Mouse (Mus musculus) adrenal gland, postnatal 25 days (tissue): ENCODE measurements around the gene Brip1. TPM values are rescaled to one million over a fixed set of nuclear protein-coding genes. Genes with fewer than 3 reads are reported as not detected.

Experiments used
- DNase-seq: peaks from one replicate; pipeline ENCODE4 v3.0.0; 2021; ENCODE audit warnings: mixed read lengths
- total RNA-seq: library from RNA; stranded (reverse); gene quantifications from 2 replicates; pipeline ENCODE4 v1.2.3, GENCODE M21; 2021

Gene Brip1
- total RNA-seq, 1 experiment from 2014 or later: 2.9 TPM

DNA sequence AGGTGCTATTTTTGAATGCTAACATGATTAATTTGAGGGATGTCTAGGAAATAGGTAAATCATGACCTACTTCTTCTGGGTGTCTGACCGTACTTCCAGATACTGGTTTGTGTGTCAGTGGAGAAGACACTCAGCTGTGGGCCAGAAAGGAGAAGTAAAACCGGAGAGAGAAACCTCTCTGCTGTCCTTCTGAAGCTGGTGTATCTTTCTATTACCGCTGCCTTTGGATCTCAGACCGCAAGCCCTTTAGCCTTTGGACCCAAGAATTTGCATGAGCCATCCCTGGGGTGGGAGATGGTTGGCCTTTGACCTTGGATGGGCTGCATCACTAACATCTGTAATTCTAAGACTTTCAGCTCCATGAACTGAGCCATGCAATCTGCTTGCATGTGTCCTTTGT, 93.7 kb downstream of the Brip1 start:
- DNase-seq: no peak

DNA sequence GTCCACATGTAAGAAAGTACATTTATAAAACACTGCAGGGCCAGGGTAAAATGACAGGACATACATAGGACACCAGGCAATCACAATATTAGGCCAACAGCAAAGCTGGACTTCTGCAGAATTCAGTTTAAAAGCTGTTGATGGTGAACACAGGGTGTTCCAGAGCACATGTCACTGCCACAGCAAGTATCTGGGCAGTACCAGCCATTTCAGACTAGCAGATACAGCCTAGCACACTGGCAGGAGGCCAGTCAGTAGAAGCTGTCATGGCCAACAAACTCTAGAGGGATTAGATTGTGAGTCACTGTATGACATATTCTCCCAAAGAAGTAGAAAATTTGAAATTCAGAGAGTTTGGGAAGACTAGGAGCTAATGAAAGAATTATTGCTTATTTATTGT, 94.4 kb downstream of the Brip1 start:
- DNase-seq: peak; percentile 68

DNA sequence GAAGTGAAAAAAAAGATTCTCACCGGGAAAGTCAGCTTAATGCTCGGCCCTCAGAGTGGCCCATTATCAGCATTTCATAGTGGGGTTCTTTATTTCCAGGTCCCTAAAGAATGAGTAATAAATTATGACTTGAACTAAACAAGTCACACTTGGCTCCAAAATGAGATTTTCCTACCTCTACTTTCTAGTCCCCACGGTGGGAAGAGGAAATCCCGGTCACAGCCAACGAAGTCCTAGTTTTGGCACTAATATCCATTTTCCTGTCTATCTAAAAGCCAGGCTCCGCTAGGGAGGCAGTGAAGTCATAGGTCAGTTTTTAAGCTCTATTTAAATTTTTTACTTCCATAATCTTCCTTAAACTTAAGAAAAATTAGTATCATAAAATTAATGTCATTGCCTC, 99.8 kb downstream of the Brip1 start:
- DNase-seq: no peak

DNA sequence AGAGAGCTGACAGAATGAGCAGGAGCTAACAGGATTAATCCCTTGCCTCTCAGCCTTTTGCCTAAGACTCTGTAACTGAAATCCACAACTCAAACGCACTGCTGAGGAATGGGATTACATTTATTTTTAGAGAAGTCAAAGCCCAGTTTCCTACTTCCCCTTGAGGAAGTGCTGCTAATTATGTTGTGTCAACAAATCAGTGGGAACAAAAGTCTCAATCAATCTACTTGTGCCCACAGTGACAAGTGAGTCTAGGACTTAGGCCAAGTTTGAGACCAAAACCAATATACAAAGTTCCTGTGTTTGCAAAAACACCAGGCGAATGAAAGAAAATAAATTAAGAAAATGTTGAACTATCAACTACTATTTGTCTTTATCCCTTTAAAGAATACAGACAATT, 101.7 kb downstream of the Brip1 start:
- DNase-seq: no peak

DNA sequence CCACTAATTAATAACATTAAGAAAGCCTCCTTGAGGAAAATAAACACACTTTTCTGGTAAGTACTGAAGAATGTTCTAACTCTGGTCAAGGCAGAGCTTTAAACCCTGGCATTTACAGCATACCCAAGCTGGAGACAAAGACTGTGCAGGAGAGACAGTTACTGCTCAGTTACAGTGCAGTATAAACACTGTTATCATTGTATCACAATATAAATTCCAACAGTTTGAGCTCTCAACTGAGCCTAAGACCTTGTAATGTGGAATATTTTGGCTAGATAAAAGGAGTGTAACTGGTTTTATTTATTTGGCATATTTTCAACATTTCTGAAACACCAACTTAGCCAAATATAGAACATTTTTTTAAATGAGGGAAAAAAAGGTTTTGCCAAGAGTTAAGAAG, 112.2 kb downstream of the Brip1 start:
- DNase-seq: no peak

DNA sequence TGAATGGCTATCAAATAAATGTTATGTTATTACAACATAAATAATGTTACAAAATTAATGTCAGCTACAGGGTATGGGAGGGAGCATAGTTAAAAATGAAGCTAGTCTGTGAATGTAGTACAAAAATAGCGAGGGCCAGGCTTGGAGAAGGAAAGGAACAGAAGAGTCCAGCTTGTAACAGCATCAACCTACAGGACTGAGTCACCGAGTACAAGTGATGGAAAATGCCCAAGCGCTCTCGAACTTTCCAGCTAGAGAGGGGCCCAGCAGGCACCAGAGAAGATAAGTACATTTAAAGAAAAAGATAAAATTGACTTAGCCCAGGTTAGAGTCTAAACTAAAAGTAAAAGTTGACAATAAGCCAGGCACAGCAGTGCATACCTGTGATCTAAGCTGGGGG, 116.5 kb downstream of the Brip1 start:
- no peak for DNase-seq

DNA sequence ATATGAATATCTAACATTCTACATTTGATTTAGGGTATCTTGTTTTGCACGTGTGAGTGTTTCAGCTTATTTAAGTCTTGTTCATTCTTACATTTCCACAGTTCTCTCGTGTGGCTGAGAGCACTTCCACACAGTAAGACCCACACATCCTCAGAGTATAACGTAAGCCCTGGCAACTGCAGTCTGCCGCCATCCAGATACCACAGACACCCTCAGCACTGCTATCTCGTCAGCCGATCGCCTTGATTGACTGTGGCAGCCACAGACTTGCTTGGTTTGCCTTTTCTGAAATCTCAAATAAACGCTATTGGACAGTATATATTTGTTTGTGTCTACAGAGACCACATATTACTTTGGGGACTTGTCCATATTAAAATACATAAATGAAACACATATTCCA, 123.0 kb downstream of the Brip1 start:
- no peak for DNase-seq

DNA sequence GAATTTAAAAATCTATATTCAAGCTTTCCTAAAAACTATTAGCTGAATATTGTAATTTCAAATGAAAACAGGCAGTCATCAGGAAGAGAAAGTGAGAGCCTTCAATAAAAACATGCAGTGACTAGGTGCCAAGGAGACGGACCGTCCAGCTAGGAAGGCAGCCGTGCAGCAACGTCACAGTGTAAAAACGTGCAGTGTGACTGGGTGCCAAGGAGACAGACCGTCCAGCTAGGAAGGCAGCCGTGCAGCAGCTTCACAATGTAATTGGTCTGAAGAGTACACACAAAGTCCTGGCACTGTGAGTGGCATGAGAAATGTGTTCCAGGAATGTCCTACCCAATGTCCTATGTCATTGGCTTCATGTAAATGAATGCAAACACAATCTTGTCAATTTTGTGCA, 124.0 kb downstream of the Brip1 start:
- DNase-seq: no peak

DNA sequence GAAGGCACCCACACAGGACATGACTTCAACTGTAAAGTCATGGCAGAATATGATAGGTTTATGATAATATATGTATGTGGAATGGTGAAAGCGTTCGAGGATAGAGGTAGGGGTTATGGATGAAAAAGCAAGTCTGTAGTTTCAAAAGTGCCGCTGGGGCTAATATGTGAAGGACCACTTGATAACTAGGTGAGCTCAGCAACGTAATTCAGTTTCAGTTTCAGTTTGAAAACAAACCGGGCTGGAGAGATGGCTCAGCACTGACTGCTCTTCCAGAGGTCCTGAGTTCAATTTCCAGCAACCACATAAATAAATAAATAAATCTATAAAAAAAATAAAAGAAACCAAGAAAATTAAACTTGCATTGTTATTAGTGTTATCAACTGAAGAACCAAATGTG, 124.6 kb downstream of the Brip1 start:
- no peak for DNase-seq

DNA sequence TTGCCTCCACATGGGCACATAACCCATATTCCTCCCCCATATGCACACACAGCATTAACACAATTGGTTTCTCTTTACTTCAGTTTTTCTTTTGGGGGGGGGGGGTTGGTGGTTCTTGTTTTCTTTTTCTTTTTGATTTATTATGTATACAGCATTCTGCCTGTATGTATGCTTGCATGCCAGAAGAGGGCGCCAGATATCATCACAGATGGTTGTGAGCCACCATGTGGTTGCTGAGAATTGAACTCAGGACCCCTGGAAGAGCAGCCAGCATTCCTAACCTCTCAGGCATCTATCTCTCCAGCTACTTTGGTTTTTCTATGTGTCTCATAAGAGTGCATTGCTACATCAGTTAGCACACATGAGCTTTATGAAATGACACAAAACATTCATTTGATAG, 125.6 kb downstream of the Brip1 start:
- no peak for DNase-seq

DNA sequence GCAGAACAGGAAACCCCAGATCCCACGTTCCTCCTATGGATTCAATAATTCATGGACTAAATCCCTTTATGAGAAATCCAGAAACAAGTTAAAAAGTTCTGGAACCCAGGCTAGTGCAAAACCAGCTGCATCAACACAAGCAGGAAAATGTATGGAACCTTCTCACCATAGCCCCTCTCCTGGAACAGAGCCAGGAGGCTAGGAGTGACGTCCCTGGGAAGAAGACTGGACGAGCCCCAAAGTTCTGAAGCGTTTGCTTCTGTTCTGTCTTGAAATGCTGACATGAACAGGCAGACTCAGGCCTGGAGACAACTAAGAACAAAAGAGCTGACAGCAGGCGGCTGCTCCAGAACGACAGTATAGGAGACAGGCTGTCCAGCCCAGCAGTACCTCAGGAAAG, 132.3 kb downstream of the Brip1 start:
- DNase-seq: no peak

DNA sequence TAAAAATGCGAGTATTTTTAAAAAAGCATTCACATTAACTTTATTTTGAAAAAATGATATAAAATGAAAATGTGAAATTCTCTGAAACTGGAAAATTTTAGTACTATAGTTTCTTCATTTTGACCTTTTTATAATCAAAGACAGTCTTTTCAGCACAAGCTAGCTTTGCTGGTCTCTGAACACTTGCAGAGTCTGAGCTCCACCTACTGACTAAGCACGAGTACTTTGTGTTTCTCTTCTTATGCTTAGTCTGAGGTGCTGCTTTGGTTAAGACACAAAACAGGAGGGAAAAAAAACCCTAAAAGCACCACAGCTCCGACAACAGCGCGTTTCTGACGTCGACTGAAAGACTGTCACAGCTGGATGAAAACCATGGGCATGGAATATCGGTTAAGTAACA, 133.8 kb downstream of the Brip1 start:
- DNase-seq: no peak

DNA sequence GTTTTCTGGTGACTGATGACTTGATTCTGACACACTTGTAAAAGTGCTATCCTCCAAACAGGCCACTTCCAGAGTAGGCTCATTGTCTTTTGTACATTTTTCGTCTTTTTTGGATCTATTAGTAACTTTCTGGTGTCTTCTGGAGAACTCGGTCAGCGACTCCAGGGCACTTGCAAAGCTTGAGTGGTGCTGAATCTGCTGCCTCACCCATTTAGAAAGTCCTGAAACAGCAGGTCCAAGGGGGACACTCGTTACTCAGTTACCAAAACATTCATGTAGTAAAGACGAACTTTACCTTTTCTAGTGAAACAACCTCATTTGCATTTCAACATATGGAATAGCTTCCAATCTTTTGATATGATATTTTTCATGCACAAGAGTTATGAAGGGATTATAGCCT, 136.1 kb downstream of the Brip1 start:
- no peak for DNase-seq

DNA sequence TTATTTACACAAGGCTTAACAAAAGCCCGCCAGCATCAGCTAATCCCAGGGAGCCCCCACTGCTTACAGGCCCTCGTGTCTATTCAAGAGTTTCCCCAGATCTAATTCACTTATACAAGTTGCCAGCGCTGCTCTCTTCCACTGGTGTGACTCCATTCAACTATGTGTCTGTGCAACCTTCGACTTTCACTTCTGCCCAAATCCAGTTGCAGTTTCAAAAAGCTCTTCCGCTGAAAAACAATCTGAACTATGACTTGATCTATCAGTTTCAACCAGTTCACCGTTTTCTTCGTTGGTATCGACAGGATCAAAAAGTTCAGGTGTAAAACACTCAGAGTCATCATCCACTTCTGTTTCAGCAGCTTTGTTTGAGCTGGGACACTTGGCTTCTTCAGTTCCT, 139.8 kb downstream of the Brip1 start:
- no peak for DNase-seq

DNA sequence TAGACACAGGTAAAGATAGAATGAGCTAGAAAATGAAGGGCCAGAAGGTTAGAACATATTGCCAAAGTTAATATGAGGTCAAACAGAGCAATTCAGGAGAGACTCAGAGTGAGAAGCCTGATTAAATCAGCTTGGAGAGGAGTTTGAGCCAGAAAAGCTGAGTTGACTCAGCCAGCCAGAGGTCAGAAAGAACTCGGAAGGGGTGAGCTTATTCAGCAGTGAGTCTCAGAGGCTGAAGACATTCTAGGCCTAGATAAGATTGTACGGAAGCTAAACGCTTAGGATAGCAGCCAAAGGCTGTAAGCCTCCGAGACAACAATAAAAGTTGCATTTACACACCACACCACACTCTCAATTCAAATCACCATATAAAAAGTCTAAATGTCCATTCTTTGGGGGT, 141.9 kb downstream of the Brip1 start:
- DNase-seq: peak; percentile 13

DNA sequence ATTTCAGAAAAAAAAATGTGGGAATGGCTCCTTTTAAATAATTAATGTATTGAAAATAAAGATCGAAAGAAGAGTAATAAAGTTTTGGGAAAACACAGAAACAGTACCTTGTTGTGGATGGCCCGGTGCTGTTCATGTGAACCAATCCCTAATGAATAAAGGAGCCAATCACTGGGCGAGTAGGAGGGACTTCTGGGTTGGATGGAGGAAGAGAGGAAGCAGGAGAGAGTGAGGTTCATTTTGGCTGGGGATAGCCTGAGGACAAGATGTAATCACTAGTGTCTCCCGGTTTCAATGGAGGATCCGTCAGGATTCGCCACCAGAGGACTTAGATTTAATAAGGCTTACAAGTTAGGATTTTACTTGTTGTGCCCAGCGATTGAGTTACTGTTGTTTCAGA, 145.2 kb downstream of the Brip1 start:
- DNase-seq: no peak

DNA sequence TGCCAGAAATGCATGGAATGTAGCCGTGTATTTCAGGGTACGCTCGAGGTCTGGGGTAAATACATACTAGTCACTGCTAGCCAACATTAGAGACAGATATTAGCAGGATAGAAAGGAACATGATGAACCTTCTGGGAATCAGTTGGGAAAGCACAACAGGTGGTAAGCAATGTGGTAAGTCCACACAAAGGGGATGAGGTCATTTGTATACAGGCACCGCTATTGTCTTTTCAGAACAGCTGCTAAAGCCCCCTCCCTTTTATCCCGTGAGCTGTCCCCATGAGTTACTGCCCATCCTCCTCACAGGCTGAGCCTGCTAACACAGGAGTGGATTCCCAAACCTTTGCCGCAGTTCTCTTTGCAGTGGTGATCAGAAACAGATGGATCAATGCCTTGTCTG, 149.6 kb downstream of the Brip1 start:
- DNase-seq: no peak

DNA sequence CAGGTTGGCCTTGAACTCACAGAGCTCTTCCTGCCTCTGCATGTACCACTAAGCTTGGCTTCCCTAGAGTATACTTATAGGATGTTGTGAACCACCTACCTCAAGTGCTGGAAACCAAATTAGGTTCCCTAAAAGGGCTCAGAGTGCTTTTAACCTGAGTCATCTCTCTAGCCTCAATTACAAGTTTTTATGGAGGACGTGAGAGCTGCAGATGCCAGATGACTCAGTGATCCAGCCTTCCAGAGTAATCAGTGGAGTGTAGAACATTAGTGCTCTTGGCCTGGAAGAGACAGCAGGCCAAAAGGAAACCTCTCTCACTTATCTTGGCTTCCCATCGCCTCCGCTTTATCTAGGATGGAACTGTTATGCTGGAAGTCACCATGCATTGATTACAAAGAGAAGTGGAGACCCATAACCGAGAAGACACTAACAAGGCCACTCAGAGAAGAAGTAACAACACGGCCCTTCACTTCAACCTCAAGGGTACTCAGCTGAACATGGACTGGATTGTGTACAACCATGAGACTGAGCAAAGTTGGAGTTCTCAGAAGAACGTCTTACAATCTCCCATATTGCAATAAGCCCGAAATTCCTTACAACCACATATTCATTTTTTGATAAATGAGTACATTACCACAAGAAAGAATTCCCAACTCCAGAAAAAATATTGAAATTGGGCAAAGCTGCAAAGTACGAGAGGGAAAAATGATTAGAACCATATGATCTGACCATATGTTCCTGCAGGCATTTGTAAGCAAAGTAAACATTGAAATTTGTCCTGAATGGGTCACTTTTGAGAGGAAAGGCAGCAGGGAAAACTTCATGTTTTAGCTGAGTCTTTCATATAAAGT, 150.3 kb downstream of the Brip1 start:
- peak; percentile 9 for DNase-seq

DNA sequence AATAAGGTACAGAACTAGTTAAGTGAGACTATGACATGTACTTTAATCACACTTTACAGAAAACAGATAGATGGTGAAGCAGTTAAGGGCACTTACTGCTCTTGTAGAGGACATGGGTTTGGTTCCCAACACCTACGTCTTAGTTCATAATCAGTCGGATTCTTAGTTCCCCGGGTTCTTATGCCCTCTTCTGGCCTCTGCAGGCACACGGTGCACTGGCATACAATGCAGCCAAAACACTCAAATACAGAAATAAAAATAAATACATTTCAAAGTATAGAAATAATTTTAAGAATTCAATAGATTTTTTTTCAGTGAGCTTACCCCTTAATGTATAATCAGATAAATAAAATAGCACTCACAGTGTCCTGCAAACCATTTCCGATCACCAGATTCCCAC, 161.0 kb downstream of the Brip1 start:
- no peak for DNase-seq

DNA sequence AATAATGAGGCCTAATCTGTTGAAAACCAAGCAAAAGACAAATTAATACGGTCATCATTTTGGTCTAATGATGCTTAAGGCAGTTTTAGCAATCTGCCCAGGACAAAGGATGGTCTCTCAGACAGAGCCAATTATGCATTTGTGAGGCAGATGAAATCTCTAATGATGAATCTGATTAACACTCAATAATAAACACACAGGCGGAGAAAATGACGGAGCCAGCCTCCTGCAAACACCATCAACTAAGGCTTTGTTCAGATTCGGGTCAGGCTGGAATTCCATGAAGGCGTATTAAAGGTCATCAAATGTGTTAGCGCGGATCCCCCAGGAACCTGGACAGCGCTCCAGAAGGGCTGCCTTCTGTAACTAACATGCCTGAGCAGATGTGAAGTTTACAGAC, 161.6 kb downstream of the Brip1 start:
- no peak for DNase-seq

DNA sequence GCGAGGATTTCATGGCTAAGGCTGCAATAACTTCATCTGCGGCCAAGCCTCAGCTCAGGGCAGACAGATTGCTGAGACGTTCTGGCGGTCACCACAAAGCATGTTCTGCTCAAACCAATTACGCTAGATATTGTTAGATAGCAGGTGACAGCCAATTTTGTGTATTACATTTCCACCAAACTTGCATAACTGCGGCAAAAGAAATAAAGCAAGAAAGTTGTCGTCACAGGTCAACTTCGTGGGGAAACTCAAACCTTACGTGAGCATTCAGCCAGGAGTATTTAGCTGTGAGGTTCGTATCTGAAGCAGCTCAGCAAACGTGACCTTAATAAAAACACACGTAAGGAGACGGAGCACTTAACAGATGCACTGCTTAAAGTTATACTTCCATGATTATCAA, 162.3 kb downstream of the Brip1 start:
- no peak for DNase-seq

DNA sequence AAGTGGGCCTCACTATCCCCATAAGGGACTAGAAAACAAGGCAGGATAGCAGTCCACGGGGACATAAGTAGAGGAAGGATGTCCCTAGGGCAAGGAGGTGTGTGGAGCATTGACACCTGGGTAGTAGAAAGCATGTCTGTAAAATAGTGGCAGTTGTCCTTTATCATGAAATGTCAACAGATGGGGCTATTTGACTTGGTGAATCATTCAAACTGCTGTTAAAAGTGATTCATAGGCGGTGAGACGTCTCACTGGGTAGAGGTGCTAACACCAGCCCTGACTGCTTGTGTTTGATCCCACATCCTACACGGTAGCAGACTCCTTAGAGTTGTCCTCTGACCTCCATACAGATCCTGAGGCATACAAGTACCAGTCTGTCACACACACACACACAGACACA, 168.1 kb downstream of the Brip1 start:
- no peak for DNase-seq

DNA sequence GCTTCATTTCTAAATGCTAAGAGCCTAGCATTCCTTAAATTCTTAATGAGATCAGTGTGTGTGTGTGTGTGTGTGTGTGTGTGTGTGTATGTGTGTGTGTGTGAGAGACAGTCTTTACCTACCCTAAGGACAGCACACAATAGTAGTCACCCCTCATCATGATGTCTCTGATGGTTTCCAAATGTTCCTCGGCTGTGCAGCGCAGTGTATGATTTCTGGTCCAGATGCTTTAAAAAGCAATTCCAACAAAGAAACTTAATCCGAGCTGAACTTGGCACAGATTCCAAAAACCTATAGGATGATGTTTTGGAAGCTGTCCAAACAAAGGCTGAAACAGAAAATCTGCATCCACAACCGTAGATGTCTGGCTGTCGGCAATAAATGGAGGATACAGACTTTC, 173.0 kb downstream of the Brip1 start:
- DNase-seq: no peak

DNA sequence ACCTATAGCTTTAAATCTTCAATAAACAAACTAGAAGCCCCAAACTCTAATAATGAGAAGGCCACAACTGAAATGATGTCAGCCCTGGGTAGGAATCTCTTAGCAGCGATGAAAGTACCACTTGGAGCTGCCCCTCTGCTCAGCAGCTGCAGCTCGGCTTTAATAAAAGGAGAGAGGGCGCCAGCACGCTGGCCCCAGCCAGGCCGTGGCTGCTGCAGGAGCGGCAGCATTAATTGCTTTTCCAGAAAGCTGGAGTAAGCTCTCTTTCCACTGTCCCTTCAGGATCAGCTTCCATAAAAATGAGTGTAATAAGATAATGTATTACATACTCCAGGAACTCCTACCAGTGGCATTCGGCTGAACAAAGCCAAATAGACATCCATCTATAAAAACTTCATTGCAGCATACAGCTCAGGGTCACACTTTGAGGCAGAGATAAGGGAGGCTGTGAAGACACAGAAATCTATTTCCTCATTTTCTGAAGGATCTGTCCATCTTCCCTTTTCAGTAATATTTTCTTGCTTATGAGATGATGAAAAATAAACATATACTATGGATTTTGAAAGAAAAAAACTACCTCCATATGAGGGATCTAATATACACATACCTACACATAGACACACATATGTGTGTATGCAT, 174.3 kb downstream of the Brip1 start:
- DNase-seq: no peak
